Mouse (Mus musculus) kidney, postnatal 14 days (tissue): Measurements from ENCODE around the gene Adcy5.

Experiments
- DNase-seq: peaks from one replicate; pipeline ENCODE4 v3.0.0; 2022; ENCODE audit warnings: mixed read lengths

The Adcy5 gene

DNA sequence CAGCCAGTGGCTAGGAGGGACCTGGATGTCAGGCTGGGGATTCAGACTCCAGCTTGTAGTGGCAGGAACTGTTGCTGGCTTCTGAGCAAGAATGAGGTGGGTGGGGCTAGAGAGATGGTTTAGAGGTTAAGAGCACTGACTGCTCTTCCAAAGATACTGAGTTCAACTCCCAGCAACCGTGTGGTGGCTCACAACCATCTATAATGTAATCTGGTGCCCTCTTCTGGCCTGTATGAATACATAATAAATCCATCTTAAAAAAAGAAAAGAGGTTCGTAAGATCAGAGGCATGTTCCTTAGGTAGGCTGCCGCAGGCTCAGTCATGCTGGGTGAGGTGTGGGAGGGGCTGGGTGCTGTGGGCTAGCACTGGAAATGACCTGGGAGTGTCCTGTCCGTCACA, 116.9 kb downstream of the Adcy5 start:
- no peak for DNase-seq

- no peak for DNase-seq
Observed at GRCm38 (mm10) chr16:35272417-35272816, 117.7 kb downstream of the Adcy5 start.

- no peak for DNase-seq
Observed at GRCm38 (mm10) chr16:35278166-35278565, 123.5 kb downstream of the Adcy5 start.

DNA sequence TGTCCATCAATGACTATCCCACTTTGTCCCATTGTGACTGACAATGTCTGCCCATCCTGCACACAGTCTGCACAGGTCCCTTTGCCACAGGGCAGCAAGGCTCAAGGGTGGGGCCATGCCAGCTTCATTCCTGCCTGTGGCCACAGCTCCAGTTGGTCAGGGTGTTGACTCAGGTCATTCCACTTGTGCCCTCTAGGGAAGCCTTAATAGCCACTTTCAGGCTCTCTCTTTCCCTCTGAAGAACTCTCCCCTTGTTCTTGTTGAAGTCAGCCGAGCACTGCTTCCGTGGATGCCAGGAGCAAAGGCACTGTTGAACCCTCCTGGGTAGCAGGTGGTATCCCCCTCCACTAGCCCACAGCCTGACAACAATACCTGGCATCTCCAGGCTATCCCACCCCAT, 127.8 kb downstream of the Adcy5 start:
- DNase-seq = no peak

DNA sequence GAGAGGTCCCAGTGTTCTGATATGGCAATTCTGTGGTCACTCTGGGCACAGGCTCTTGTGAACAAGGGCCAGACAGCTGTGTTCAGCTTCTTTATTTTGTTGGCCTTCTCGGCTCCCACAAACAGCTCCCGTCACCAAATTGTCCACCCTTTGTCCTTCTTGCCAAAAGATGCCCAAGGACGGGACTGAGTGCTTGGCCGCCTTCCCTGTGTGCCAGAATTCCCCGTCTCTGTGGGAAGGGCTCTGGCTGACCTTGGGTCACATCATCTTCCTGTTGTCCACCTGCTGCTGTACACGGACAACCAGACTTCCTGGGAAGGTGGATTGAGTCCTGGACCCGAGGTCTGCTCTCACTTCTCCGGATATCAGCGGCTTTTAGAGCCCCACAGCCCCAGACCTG, 131.1 kb downstream of the Adcy5 start:
- DNase-seq = no peak

DNA sequence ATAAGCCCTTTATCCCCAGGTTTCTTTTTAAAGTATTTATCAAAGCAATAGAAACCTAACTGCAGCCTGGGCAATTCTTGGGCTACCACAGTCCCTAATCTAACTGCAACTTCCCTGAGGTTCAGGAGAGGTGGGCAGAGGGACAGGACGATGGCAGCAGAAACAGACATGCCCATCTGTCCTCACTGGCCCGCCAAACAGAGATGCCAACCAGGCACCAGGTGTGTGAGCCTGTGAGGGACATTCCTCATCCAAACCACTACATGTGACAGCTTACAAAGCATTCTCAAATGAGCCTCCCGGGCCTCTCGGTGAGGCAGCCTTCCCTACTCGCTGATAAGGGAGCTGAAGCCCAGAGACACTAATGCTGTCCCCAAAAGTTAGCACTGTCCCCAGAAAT, 132.6 kb downstream of the Adcy5 start:
- DNase-seq = no peak

- DNase-seq = no peak
Observed at GRCm38 (mm10) chr16:35297786-35298185, 143.1 kb downstream of the Adcy5 start.

DNA sequence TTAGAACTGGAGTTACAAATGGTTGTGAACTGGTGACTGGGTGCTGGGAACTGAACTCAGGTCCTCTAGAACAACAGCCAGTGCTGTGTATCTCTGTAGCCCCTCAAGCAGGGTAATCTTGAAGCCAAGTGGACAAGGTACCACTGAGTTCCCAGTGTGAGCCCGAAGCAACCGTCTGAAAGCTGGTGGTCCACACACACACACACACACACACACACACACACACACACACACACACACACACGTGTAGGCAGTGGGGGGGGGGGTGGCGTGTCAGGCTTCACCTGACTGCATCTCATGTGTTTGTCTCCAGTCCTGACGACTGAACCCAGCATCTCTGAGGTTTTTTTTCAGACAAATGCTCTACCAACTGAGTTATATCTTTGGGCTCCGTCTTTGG, 145.5 kb downstream of the Adcy5 start:
- no peak for DNase-seq

DNA sequence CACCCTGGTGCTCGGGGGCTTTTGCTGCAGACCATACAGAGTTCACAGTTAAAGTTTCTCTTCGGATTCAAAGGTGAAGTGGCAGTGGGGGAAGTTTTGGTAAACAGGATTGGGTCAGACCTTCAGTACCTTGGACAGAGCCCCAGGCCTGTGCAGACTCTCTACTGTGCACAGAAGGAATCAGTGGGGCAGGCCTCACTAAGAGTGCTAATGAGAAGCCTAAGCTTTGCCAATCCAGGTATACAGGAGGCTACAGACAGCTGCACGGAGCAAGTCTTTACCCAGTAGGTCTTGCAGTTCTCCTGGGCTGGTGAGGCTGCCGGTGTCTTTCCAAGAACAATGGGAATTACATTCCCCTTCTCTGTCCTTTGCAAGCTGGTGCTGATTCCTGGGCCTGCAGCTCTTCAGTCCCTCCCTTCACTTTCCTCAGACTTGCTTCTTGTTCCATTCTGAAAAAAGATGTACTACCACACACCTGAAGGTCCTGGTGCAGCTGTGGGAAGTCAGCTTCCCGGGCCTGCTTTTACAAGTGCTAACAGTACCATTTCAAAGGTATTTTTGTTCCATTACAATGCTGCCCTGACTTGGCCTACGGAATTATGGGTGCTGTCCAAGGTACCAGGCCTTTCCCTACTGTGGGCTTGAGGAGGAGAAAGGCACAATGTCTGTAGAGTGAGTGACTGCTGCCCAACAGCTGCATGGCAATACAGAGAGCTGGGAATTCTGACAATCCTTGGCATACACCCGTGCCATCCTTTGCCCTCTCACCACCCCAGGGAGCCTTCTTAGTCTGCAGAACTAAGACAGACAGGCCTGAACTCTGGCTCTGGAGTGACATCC, 148.0 kb downstream of the Adcy5 start:
- DNase-seq = peak; percentile 26

GRCm38 (mm10) chr16:35303721-35304120, 149.0 kb downstream of the Adcy5 start:
- DNase-seq = no peak

DNA sequence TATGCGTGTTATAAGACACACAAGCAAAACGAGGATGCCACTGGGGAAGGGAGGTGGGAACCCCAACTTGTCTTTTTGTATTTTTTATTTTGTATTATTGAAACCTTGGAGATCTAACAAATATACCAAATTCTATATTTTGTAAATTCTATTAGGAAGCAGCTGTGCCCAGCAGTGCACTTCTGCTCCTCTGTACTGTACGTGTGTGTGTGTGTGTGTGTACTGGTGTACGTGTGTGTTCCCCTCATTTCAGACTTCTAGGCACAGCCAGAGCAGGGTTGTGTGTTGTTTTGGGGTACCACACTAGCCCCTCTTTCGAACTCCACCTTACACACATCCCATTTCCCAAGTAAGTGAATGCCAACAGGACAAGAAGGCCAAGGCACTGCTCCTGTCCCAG, 149.7 kb downstream of the Adcy5 start:
- no peak for DNase-seq

GRCm38 (mm10) chr16:35305226-35305625, 150.5 kb downstream of the Adcy5 start:
- no peak for DNase-seq

GRCm38 (mm10) chr16:35306631-35307030, 152.0 kb downstream of the Adcy5 start:
- no peak for DNase-seq

- no peak for DNase-seq
Observed at GRCm38 (mm10) chr16:35307331-35307730, 152.7 kb downstream of the Adcy5 start.

- no peak for DNase-seq
Observed at GRCm38 (mm10) chr16:35308016-35308415, 153.3 kb downstream of the Adcy5 start.

DNA sequence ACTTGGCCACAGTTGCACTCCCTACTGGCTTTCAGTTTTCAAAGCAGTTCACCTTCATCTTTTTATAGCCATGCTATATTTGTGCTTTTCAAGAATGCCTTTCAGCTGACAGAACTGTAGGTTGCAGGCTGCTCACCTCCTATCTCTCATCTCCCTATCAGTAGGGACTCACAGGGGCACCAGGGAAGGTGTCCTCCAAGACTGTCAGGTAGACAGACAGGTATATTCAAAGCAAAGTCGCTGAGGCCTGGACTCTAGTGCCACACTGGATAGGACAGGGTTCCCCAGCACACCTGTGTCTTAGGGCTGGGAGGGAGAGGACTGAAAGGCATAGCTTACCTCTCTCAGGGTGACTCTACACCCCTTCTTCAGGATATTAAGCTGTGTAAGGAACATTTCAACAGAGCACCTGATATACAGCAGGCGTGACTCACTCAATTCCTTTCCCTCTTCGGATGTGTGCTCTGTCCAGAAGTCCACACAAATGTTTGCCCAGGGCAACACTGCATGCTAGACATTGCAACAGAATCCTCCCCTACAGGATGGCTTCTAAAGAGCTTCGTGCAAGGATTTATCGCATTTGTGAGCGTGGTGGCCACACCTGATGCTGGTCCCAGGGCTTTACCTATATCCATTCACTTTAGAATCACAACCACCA, 153.9 kb downstream of the Adcy5 start:
- DNase-seq = no peak

GRCm38 (mm10) chr16:35309634-35310033, 155.0 kb downstream of the Adcy5 start:
- no peak for DNase-seq

DNA sequence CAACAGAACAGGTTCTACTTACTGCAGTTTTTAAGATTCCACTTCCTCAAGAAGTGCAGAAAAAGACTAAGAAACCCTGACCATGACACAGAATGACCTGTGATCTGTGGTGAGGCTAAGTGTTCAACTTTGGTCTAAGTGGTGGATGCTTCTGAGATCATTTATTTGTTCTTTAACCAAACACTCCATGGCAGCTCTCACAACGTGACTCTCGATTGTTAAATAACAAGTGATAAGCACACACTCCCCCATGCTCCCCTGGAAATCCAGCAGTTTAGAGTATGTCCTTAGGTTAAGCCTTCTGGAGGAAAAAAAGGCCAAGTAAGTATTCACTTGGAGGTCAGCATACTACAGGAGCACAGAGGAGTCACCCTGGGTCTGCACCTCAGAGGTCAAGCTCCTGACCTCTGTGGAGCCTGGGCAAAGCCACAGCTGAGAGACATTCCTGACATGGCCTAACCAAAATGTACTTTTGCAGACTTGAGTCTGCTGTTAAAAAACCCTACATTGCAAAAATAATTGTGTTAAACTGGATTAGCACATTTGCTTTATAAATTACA, 156.0 kb downstream of the Adcy5 start:
- no peak for DNase-seq

DNA sequence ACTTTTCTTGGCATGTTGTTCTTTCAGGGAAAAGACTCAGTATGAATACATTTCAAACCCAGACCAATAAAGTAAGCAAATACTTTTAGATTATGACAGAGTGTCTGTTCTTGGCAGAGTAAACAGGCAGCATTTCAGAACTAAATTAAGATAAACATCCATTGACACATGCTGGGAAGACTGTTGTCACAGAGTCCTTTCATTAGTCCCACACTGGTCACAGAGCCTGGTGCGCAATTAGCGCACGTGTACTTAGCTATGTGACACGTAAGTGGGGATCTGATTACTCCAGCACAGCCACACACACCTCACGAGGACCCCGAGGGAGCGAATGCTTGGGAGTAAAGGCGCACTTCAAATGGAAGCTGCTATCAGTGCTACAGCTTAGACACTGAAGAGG, 156.9 kb downstream of the Adcy5 start:
- DNase-seq = no peak

- no peak for DNase-seq
Observed at GRCm38 (mm10) chr16:35315496-35315895, 160.8 kb downstream of the Adcy5 start.

DNA sequence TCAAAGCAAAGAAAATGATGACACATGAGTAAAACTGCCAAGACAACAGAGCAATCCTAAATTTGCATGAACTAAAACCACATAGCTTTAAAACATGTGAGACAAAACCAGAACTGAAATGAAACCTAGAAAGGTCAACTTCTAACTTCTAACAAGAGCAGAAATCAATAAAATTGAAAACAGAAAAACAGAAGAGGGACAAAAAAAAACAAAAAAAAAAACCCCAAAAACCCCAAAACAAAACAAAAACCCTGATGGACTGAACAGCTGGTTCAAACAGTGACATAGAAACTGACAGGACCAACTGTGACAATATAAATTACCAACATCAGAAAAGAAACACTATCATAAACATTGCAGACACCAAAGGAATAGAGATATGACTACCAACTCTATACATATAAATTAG, 162.2 kb downstream of the Adcy5 start:
- no peak for DNase-seq

GRCm38 (mm10) chr16:35317460-35317859, 162.8 kb downstream of the Adcy5 start:
- DNase-seq = no peak

GRCm38 (mm10) chr16:35318397-35318796, 163.7 kb downstream of the Adcy5 start:
- no peak for DNase-seq

GRCm38 (mm10) chr16:35319335-35319734, 164.7 kb downstream of the Adcy5 start:
- peak; percentile 45 for DNase-seq
